Mouse (Mus musculus) lung, adult 18-20 months (tissue): ENCODE data around the gene Gm9117.
"Not testable (repeated sequence)": the region's sequence is repeated elsewhere in the genome, so short reads cannot be mapped to it uniquely, and the experiment has no call there.

Source experiments
- DNase-seq, 2 experiments: peaks; one replicate each; pipeline ENCODE4 v3.0.0; 2022; ENCODE audit warnings: mixed read lengths in 2 of 2

Gene Gm9117

GRCm38 (mm10) chr3:93943443-93943842, at the start of gene Gm9117:
Gm9117 (minus strand) TSS chr3:93943543.
- not testable (repeated sequence) for DNase-seq

DNA sequence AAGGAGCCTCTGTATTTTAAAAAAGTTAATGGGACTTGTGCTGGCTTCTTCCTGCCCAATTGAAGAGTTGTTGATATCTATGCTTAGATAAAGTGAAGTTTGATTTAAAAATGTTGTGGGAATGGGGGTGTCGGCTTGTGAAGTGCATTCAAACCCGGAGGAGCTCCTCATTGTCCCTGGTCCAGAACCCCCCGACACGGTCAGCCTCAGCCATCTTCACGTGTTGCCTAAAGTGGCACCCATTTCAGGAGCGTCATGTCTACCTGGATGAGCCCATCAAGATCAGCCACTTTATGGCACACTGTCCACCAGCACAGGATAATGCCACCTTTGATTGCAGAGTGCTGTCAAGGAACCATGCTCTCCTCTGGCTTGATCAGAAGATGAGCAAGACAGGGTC, 25.6 kb upstream of the Gm9117 start:
- DNase-seq, result not testable (repeated sequence)

- DNase-seq, result not testable (repeated sequence)
These were observed 17.9 kb upstream of the Gm9117 start, which contains the start of gene Tdpoz5 for GRCm38 (mm10) chr3:93961214-93961613. Tdpoz5 (minus strand) TSS chr3:93961314.

- DNase-seq, result not testable (repeated sequence)
These were observed 5.0 kb downstream of the Gm9117 start for GRCm38 (mm10) chr3:93938386-93938785.
